Mouse (Mus musculus): ENCODE results near the gene Gmppa.

GRCm38 (mm10) chr1:75456746-75457564 lies 21.2 kb downstream of the Gmppa start:
- TF ChIP-seq POLR2A (IDR thresholded peaks at IDR 0.05; ENCODE audit: borderline replicate concordance, low read depth, low read length) (no peak), CTCF (IDR thresholded peaks at IDR 0.05; ENCODE audit: low read depth, low read length) (peak; percentile 32)

Measured in bone marrow macrophage, adult 2 months (primary cell).